Mouse (Mus musculus): Measurements from ENCODE around the gene Rnf114. TPM values are rescaled to one million over a fixed set of nuclear protein-coding genes. Genes with fewer than 3 reads are reported as not detected.
A peak's percentile ranks its signal among the peaks of the same experiment; 100 is the strongest.

The Rnf114 gene
- polyA plus RNA-seq (2014; fragmentation: Nextera tagmentation; extraction: Ambion mirVana) = 67.1 and 68.5 TPM in 2 replicates

DNA sequence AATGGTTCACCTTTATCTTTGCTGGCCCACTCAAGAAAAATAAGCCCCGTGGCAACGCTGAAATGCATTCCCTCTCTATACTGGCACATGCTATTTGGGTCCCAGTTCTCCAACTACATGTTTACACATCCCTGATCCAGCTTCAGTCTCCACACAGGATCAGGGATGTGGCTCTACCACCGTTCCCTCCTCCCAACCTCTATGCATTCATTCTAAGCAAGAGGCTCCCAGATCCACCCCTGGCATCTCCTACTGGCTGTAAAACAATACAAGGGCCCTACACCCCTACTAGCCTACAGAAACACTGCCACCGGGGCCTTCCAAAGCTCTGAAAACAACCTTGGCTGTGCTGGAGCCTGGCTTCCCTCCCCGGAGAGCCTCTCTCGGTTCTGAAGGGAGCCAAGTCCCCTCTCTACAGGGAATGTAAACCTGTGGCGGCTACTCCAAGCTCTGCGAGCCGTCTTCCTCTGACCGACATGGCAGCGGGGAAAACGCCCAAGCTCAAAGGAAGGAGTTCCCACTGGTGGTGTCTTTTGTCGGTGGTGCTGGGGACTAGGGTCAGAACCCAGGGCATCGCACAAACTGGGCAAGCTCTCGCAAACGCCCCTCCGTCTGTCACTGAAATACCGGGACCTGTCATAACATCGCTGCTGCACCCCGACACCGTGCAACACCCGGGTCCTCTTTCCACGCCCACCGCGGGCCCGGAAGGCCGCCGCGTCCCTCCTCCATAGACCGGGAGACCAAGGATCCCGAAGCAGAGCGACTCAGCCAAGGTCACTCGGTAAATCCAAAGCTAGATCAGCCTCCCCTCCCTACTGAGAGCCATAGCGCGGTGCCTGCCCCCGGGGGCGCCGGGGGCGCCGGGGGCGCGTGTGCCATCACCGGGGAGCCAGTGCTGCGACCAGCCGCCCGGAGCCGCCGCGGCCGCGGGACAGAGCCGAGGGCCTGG is at the start of gene Rnf114:
Gene Rnf114, plus strand, starts transcription at position 889 of the 952 bp plus-strand sequence.
- peaks cover 11 to 28% of the 10 kb centered on the region in 2 experiments for H3K4me1 ChIP-seq (ENCODE audit: control insufficient read depth in 2 of 2, insufficient read depth in 2 of 2, low read length in 2 of 2)
- H3K4me3 ChIP-seq (ENCODE audit: control insufficient read depth in 1 of 2, insufficient read depth in 1 of 2, low read depth in 1 of 2, low read length in 2 of 2) = peak within 1 kb of the TSS; percentile 71 to 100
- no peaks in the 10 kb centered on the region for H3K9me3 ChIP-seq (ENCODE audit: control insufficient read depth, low read length)
- ATAC-seq (ENCODE audit: insufficient number of reproducible peaks, insufficient read depth, low FRiP score, low read depth) = peak; percentile 29; the same call in 1 of the 2 replicates
- H3K9ac ChIP-seq (ENCODE audit: low read length) = peak within 1 kb of the TSS; percentile 98
- H3K4me2 ChIP-seq (ENCODE audit: low read length) = peak within 1 kb of the TSS; percentile 93
- 2% methylated on average over 51 of the region's 52 CpGs for WGBS
- peak within 1 kb of the TSS; percentile 91 to 92 for H3K27ac ChIP-seq (replicated peaks in 1 of 2; ENCODE audit: control insufficient read depth in 1 of 2, insufficient read depth in 1 of 2, low read depth in 2 of 2, low read length in 2 of 2)
- H3K36me3 ChIP-seq (ENCODE audit: control insufficient read depth, insufficient read depth, low read length) = peaks cover 5% of the 10 kb centered on the region; the same call in 1 of the 2 replicates
- no peaks in the 10 kb centered on the region for H3K27me3 ChIP-seq (ENCODE audit: control insufficient read depth, insufficient read depth, low read length)

DNA sequence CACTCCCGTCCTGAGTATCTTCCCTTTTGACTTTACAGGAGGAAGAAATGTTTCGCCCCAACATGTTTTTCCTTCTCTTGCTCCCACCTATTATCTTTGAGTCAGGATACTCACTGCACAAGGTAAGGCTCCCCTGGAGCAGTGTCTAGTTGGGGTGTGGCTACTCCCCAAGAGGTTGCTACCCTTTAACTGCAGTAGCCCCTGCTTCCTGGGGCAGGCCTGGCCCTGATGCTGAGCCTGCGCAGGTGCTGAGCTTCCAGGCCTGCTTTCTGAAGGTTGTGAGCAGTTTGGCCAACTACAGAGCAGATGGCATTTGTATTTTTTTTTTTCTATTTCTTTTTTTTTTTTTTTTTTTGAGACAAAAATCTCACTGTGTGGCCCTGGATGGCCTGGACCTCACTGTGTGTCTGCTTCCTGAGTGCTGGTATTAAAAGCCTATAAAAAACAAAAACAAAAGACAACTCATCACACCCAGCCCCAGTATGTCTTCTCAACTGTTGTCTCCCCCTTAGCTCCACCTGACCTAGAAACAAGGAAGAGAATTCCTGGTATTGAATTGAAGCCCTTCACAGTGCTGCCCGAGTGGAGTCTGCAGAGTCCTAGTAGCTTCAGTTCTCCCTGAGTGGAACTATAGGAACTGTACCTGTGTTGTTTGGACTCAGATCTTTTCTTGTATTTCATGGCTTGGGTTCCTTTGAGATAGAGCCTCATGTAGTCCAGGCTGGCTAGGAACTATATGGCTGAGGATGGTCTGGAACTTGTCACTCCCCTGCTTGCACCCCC is 48.8 kb upstream of the Rnf114 start:
- no peaks in the 10 kb centered on the region for H3K9me3 ChIP-seq (ENCODE audit: control insufficient read depth, low read length)
- H3K9ac ChIP-seq (ENCODE audit: low read length) = no peak overlapping the region
- no peaks in the 10 kb centered on the region for H3K27me3 ChIP-seq (ENCODE audit: control insufficient read depth, insufficient read depth, low read length)
- H3K4me3 ChIP-seq (ENCODE audit: control insufficient read depth in 1 of 2, insufficient read depth in 1 of 2, low read depth in 1 of 2, low read length in 2 of 2) = no peak overlapping the region
- peaks cover 84% of the 10 kb centered on the region for H3K36me3 ChIP-seq (ENCODE audit: control insufficient read depth, insufficient read depth, low read length)
- 98% methylated on average over 4 of the region's 4 CpGs for WGBS
- no peak overlapping the region for H3K27ac ChIP-seq (replicated peaks in 1 of 2; ENCODE audit: control insufficient read depth in 1 of 2, insufficient read depth in 1 of 2, low read depth in 2 of 2, low read length in 2 of 2)
- no peak overlapping the region for H3K4me2 ChIP-seq (ENCODE audit: low read length)
- H3K4me1 ChIP-seq (ENCODE audit: control insufficient read depth in 2 of 2, insufficient read depth in 2 of 2, low read length in 2 of 2) = peaks cover 3 to 7% of the 10 kb centered on the region in 2 experiments; a peak in 3 of 4 replicates
- ATAC-seq (ENCODE audit: insufficient number of reproducible peaks, insufficient read depth, low FRiP score, low read depth) = no peak

DNA sequence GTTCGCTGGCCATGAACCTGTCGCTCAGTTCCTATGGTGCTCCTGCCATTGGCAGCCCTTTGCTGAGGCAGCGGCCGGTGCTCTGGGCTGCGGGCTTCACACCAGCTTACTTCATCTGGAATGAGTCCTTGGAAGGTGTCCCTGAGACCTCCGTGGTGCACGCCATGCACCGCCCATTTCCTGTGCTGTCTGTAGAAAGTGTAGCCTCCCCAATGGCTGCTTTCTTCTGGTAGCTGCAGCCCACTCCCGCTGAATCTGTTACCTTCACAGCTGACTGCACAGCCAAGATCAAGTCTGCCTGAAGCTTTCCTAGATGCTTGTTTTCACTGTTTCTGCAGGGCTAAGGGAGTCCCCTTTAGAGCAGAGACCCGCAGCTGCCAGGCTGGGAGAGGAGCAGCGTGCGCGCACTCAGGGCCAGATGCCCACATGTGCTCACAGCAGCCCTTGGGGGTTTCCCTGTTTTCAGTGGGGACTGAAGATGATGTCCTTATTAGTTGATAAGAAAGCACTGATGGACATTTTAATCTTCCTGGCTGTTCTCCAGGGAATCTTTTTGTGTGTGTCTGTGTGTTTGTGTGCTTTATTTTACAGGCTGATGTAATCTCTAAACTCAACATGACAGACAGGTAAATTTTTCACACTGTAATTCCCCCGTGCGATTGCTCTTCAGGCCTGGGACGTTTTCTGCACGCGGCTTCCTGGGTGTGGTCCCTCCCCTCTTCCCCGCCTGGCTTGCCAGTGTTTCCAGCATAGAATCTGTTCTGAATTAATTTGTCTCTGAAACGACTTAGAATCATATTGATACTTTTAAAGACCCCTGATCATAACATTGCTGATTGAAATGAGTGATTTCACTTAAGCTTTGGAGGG is 46.3 kb upstream of the Rnf114 start:
- 70% methylated on average over 20 of the region's 20 CpGs for WGBS
- Histone ChIP-seq H3K9me3 (ENCODE audit: control insufficient read depth, low read length) (no peaks in the 10 kb centered on the region), H3K27ac (replicated peaks in 1 of 2; ENCODE audit: control insufficient read depth in 1 of 2, insufficient read depth in 1 of 2, low read depth in 2 of 2, low read length in 2 of 2) (peak overlapping the region in 1 of 2 experiments; percentile 9; a peak in 1 of 4 replicates), H3K9ac (ENCODE audit: low read length) (no peak overlapping the region), H3K36me3 (ENCODE audit: control insufficient read depth, insufficient read depth, low read length) (peaks cover 93% of the 10 kb centered on the region), H3K27me3 (ENCODE audit: control insufficient read depth, insufficient read depth, low read length) (no peaks in the 10 kb centered on the region), H3K4me2 (ENCODE audit: low read length) (no peak overlapping the region), H3K4me1 (ENCODE audit: control insufficient read depth in 2 of 2, insufficient read depth in 2 of 2, low read length in 2 of 2) (peaks cover 3 to 7% of the 10 kb centered on the region in 2 experiments; a peak in 3 of 4 replicates), H3K4me3 (ENCODE audit: control insufficient read depth in 1 of 2, insufficient read depth in 1 of 2, low read depth in 1 of 2, low read length in 2 of 2) (no peak overlapping the region)
- ATAC-seq (ENCODE audit: insufficient number of reproducible peaks, insufficient read depth, low FRiP score, low read depth) = no peak

- Histone ChIP-seq H3K9me3 (ENCODE audit: control insufficient read depth, low read length) (no peaks in the 10 kb centered on the region), H3K9ac (ENCODE audit: low read length) (no peak overlapping the region), H3K27ac (replicated peaks in 1 of 2; ENCODE audit: control insufficient read depth in 1 of 2, insufficient read depth in 1 of 2, low read depth in 2 of 2, low read length in 2 of 2) (no peak overlapping the region), H3K4me1 (ENCODE audit: control insufficient read depth in 2 of 2, insufficient read depth in 2 of 2, low read length in 2 of 2) (peaks cover 3 to 7% of the 10 kb centered on the region in 2 experiments; a peak in 3 of 4 replicates), H3K4me2 (ENCODE audit: low read length) (no peak overlapping the region), H3K36me3 (ENCODE audit: control insufficient read depth, insufficient read depth, low read length) (peaks cover 90% of the 10 kb centered on the region), H3K4me3 (ENCODE audit: control insufficient read depth in 1 of 2, insufficient read depth in 1 of 2, low read depth in 1 of 2, low read length in 2 of 2) (no peak overlapping the region), H3K27me3 (ENCODE audit: control insufficient read depth, insufficient read depth, low read length) (no peaks in the 10 kb centered on the region)
- 91% methylated on average over 7 of the region's 7 CpGs for WGBS
- no peak for ATAC-seq (ENCODE audit: insufficient number of reproducible peaks, insufficient read depth, low FRiP score, low read depth)
Observed at GRCm38 (mm10) chr2:167447207-167447606, 45.2 kb upstream of the Rnf114 start.

DNA sequence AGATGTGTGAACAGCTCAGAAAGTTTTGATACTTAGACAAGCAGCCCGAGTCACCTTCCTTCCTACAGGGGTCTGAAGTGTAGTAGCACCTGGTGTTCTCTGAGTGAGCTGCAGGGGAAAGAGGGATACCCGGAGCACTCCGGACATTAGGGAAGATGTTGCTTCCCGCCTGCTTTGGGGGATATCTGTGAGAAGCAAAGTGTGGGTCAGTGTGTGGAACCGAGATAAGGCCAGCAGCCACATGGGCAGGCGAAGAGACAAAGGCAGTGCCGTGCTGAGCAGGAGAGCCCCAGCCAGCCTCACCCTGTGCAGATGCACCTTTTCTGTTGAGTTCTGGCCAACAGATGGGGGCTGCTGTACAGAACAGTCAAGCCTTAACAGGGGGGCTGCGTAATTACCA is 44.8 kb upstream of the Rnf114 start:
- 76% methylated on average over 8 of the region's 8 CpGs for WGBS
- Histone ChIP-seq H3K9ac (ENCODE audit: low read length) (no peak overlapping the region), H3K36me3 (ENCODE audit: control insufficient read depth, insufficient read depth, low read length) (peaks cover 88% of the 10 kb centered on the region), H3K27me3 (ENCODE audit: control insufficient read depth, insufficient read depth, low read length) (no peaks in the 10 kb centered on the region), H3K4me3 (ENCODE audit: control insufficient read depth in 1 of 2, insufficient read depth in 1 of 2, low read depth in 1 of 2, low read length in 2 of 2) (no peak overlapping the region), H3K9me3 (ENCODE audit: control insufficient read depth, low read length) (no peaks in the 10 kb centered on the region), H3K4me1 (ENCODE audit: control insufficient read depth in 2 of 2, insufficient read depth in 2 of 2, low read length in 2 of 2) (peaks cover 3 to 7% of the 10 kb centered on the region in 2 experiments; a peak in 3 of 4 replicates), H3K27ac (replicated peaks in 1 of 2; ENCODE audit: control insufficient read depth in 1 of 2, insufficient read depth in 1 of 2, low read depth in 2 of 2, low read length in 2 of 2) (no peak overlapping the region), H3K4me2 (ENCODE audit: low read length) (no peak overlapping the region)
- no peak for ATAC-seq (ENCODE audit: insufficient number of reproducible peaks, insufficient read depth, low FRiP score, low read depth)

DNA sequence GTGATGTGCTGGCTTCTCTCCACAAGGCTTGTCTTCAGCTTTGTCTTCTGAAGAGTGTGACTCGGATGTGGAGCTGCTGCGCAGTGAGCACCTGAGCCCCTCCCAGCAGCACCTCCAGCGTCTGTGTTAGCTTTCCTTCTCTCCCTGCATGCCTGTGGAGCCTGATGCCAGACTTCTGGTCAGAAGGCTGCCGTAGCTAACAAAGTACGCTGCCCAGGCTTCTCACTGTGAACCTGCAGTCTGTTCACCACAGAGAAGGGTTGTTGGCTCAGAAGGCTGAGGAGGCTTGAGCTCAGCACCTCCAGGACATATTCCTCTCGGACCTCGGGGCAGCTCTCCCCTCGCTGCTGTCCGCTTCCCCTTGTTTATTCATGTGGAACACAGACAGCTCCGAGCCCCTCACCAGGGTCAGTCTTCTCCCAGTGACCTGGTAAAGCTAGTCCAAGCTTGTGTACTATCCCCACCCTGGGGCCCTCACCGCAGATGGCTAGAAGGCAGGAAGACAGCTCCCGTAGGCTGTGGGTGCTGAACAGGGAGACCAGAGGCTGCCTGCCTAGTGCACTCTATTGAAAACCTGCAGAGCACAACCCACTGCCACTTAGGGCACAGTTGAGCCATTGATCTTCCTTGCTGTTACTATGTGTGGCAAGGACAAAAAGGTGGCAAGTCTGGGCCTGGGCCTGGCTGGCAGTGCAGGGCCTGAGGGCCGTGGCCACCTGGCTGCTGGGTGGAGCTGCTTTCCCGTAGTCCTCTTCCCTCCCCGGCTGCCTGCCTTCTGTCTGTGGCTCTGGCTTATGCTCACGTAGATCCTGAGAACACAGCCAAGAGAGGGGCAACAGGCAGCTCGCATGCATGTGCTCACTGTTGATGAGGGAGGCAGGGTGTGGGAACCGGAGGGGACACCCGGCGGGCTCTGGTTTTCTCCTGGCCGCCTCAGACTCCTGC is 42.8 kb upstream of the Rnf114 start:
- Histone ChIP-seq H3K4me3 (ENCODE audit: control insufficient read depth in 1 of 2, insufficient read depth in 1 of 2, low read depth in 1 of 2, low read length in 2 of 2) (no peak overlapping the region), H3K4me1 (ENCODE audit: control insufficient read depth in 2 of 2, insufficient read depth in 2 of 2, low read length in 2 of 2) (peaks cover 3 to 7% of the 10 kb centered on the region in 2 experiments; a peak in 3 of 4 replicates), H3K4me2 (ENCODE audit: low read length) (no peak overlapping the region), H3K9me3 (ENCODE audit: control insufficient read depth, low read length) (no peaks in the 10 kb centered on the region), H3K27ac (replicated peaks in 1 of 2; ENCODE audit: control insufficient read depth in 1 of 2, insufficient read depth in 1 of 2, low read depth in 2 of 2, low read length in 2 of 2) (no peak overlapping the region), H3K27me3 (ENCODE audit: control insufficient read depth, insufficient read depth, low read length) (no peaks in the 10 kb centered on the region), H3K9ac (ENCODE audit: low read length) (no peak overlapping the region), H3K36me3 (ENCODE audit: control insufficient read depth, insufficient read depth, low read length) (peaks cover 88% of the 10 kb centered on the region)
- 89% methylated on average over 21 of the region's 21 CpGs for WGBS
- ATAC-seq (ENCODE audit: insufficient number of reproducible peaks, insufficient read depth, low FRiP score, low read depth) = no peak
